Mouse (Mus musculus): ENCODE measurements at regions not wholly inside any gene's neighbourhood (a gene's known extent, or its start where the extent isn't known, plus 50 kb on each side); places are given as distances from the start of the nearest gene placed in this dataset.

GRCm38 (mm10) chr5:136619315-136620231 is 52.3 kb upstream of the Cux1 start:
- DNase-seq (ENCODE audit: low read depth, low spot score) = peak; percentile 51

- DNase-seq (ENCODE audit: low read depth, low spot score) = no peak
Observed at GRCm38 (mm10) chr5:136620234-136620633, 52.9 kb upstream of the Cux1 start.

GRCm38 (mm10) chr5:136621336-136622125 is 54.2 kb upstream of the Cux1 start:
- no peak for DNase-seq (ENCODE audit: low read depth, low spot score)

- no peak for DNase-seq (ENCODE audit: low read depth, low spot score)
Observed at GRCm38 (mm10) chr5:136622152-136622551, 54.9 kb upstream of the Cux1 start.

GRCm38 (mm10) chr5:136622721-136623542 is 55.6 kb upstream of the Cux1 start:
- peak; percentile 73 for DNase-seq (ENCODE audit: low read depth, low spot score)

GRCm38 (mm10) chr5:136623791-136624190 is 56.5 kb upstream of the Cux1 start:
- no peak for DNase-seq (ENCODE audit: low read depth, low spot score)

- DNase-seq (ENCODE audit: low read depth, low spot score) = no peak
Observed at GRCm38 (mm10) chr5:136625176-136625991, 58.1 kb upstream of the Cux1 start.

- DNase-seq (ENCODE audit: low read depth, low spot score) = no peak
Observed at GRCm38 (mm10) chr5:136626142-136626771, 59.0 kb upstream of the Cux1 start.

GRCm38 (mm10) chr5:136626891-136627290 is 59.6 kb upstream of the Cux1 start:
- no peak for DNase-seq (ENCODE audit: low read depth, low spot score)

- no peak for DNase-seq (ENCODE audit: low read depth, low spot score)
Observed at GRCm38 (mm10) chr5:136627671-136628292, 60.5 kb upstream of the Cux1 start.

GRCm38 (mm10) chr5:136628502-136628901 is 61.2 kb upstream of the Cux1 start:
- DNase-seq (ENCODE audit: low read depth, low spot score) = no peak

- DNase-seq (ENCODE audit: low read depth, low spot score) = no peak
Observed at GRCm38 (mm10) chr5:136632286-136632685, 60.7 kb upstream of the Myl10 start.

GRCm38 (mm10) chr5:136633901-136634300 is 59.0 kb upstream of the Myl10 start:
- no peak for DNase-seq (ENCODE audit: low read depth, low spot score)

GRCm38 (mm10) chr5:136635119-136635518 is 57.8 kb upstream of the Myl10 start:
- no peak for DNase-seq (ENCODE audit: low read depth, low spot score)

- DNase-seq (ENCODE audit: low read depth, low spot score) = no peak
Observed at GRCm38 (mm10) chr5:136636476-136636875, 56.5 kb upstream of the Myl10 start.

- no peak for DNase-seq (ENCODE audit: low read depth, low spot score)
Observed at GRCm38 (mm10) chr5:136637872-136638271, 55.1 kb upstream of the Myl10 start.

GRCm38 (mm10) chr5:136640871-136641619 is 51.9 kb upstream of the Myl10 start:
- DNase-seq (ENCODE audit: low read depth, low spot score) = no peak

- no peak for DNase-seq (ENCODE audit: low read depth, low spot score)
Observed at GRCm38 (mm10) chr5:136642208-136642607, 50.7 kb upstream of the Myl10 start.

All from embryo, embryonic 11.5 days (tissue).